Mouse (Mus musculus) heart, adult 2 months (tissue): ENCODE data around the gene Nrxn2.

Experiments
- CTCF ChIP-seq: fragments of 200-600 bp; IDR thresholded peaks from 2 replicates; pipeline ENCODE4 v1.8.1; 2022; ENCODE audit warnings: antibody characterized with exemption, mild to moderate bottlenecking, moderate library complexity
- EP300 ChIP-seq: fragments of 200-500 bp; IDR thresholded peaks from 2 replicates; pipeline ENCODE4 v1.6.1; 2011; ENCODE audit warnings: low read depth, low read length, control low read depth; ENCODE audit not compliant: insufficient read depth

DNA sequence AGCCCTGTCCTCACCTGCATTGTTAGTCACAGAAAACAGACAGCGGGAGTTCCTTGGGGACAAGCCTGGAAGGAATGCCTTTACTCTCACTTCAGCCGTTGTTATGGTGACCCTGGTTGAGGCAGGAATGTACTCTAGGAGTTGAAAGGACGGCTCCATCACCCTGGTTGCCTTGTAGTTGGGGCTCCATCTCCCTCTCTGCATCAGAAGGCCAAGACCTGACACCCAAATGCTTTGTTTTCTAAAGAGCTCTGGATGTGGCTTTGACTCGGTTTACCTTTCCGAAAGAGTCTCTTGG is 115.5 kb downstream of the Nrxn2 start:
- TF ChIP-seq EP300 (no peak), CTCF (no peak)
